Mouse (Mus musculus) adrenal gland, postnatal 10 days (tissue): ENCODE results near the gene Raver1. TPM values are rescaled to one million over a fixed set of nuclear protein-coding genes. Genes with fewer than 3 reads are reported as not detected.
A peak's percentile ranks its signal among the peaks of the same experiment; 100 is the strongest.

ENCODE experiments used
- DNase-seq: peaks from one replicate; pipeline ENCODE4 v3.0.0; 2021; ENCODE audit warnings: mixed read lengths
- total RNA-seq, 2 experiments: library from RNA; stranded (reverse); gene quantifications; 2 replicates each; pipeline ENCODE4 v1.2.3; 2021

The Raver1 gene
- total RNA-seq, 2 experiments from 2014 or later, result 47.2 to 50.3 TPM

GRCm38 (mm10) chr9:21041308-21041707 lies 50.5 kb downstream of the Raver1 start:
- DNase-seq, result no peak

GRCm38 (mm10) chr9:21039779-21040178 lies 52.0 kb downstream of the Raver1 start:
- DNase-seq, result no peak

- DNase-seq, result peak; percentile 59
Measured at GRCm38 (mm10) chr9:21037481-21037891, 54.3 kb downstream of the Raver1 start.

- DNase-seq, result no peak
Measured at GRCm38 (mm10) chr9:21036666-21037065, 55.1 kb downstream of the Raver1 start.

GRCm38 (mm10) chr9:21036161-21036560 lies 55.6 kb downstream of the Raver1 start:
- DNase-seq, result no peak

GRCm38 (mm10) chr9:21035586-21035985 lies 56.2 kb downstream of the Raver1 start:
- no peak for DNase-seq

GRCm38 (mm10) chr9:21034481-21035085 lies 57.2 kb downstream of the Raver1 start:
- DNase-seq, result no peak

GRCm38 (mm10) chr9:21033136-21033535 lies 58.7 kb downstream of the Raver1 start:
- peak; percentile 93 for DNase-seq

GRCm38 (mm10) chr9:21032491-21032890 lies 59.3 kb downstream of the Raver1 start:
- DNase-seq, result no peak

- DNase-seq, result peak; percentile 34
Measured at GRCm38 (mm10) chr9:21031896-21032351, 59.9 kb downstream of the Raver1 start, which contains the start of gene Icam5. TSS of gene Icam5 (plus strand) at chr9:21032073.

GRCm38 (mm10) chr9:21031251-21031895 lies 60.4 kb downstream of the Raver1 start:
- DNase-seq, result peak; percentile 68

- peak; percentile 89 for DNase-seq
Measured at GRCm38 (mm10) chr9:21030781-21031250, 61.0 kb downstream of the Raver1 start.

- DNase-seq, result no peak
Measured at GRCm38 (mm10) chr9:21030055-21030600, 61.7 kb downstream of the Raver1 start.

GRCm38 (mm10) chr9:21029291-21030054 lies 62.3 kb downstream of the Raver1 start, which contains the start of gene Icam4:
TSS of gene Icam4 (plus strand) at chr9:21029373.
- peak; percentile 90 for DNase-seq

GRCm38 (mm10) chr9:21028560-21029110 lies 63.2 kb downstream of the Raver1 start:
- no peak for DNase-seq

- DNase-seq, result no peak
Measured at GRCm38 (mm10) chr9:21027774-21028290, 64.0 kb downstream of the Raver1 start.

- no peak for DNase-seq
Measured at GRCm38 (mm10) chr9:21026849-21027248, 65.0 kb downstream of the Raver1 start.

GRCm38 (mm10) chr9:21025258-21025810 lies 66.5 kb downstream of the Raver1 start:
- no peak for DNase-seq
